Mouse (Mus musculus) ovary, postnatal 36 days (tissue): ENCODE measurements around the gene Lrrc27.

ENCODE experiments used
- DNase-seq: peaks from one replicate; pipeline ENCODE4 v3.0.0; 2022; ENCODE audit warnings: low spot score, mixed read lengths

Lrrc27 gene

GRCm38 (mm10) chr7:139212754-139213745 lies at the start of gene Lrrc27, which contains the start of gene Stk32c:
Gene Lrrc27, plus strand, starts transcription at chr7:139212988.
Gene Stk32c, minus strand, starts transcription at chr7:139213307.
- peak; percentile 98 for DNase-seq

- no peak for DNase-seq
Observed at GRCm38 (mm10) chr7:139164410-139164809, 48.4 kb upstream of the Lrrc27 start.

GRCm38 (mm10) chr7:139169143-139169542 lies 43.6 kb upstream of the Lrrc27 start:
- no peak for DNase-seq

- DNase-seq: no peak
Observed at GRCm38 (mm10) chr7:139179299-139179698, 33.5 kb upstream of the Lrrc27 start.

- DNase-seq: no peak
Observed at GRCm38 (mm10) chr7:139180058-139180457, 32.7 kb upstream of the Lrrc27 start.

DNA sequence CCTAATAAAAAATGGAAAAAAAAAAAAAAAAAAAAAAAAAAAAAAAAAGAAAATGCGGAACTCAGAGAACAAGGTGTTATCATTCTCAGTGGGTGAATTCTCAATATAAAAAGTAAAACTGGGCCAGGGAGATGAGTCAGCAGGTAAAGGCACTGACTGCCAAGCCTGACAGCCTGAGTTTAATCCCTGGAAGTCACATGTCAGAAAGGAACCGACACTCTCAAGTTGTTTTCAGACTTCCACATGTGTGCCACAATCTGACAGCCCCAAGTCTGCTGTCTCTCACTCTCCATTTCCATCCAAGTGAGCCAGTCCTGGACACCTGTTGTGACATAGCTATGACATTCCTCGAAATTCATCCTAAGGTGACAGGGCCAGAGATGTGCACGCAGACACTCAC lies 28.4 kb upstream of the Lrrc27 start:
- DNase-seq: no peak

DNA sequence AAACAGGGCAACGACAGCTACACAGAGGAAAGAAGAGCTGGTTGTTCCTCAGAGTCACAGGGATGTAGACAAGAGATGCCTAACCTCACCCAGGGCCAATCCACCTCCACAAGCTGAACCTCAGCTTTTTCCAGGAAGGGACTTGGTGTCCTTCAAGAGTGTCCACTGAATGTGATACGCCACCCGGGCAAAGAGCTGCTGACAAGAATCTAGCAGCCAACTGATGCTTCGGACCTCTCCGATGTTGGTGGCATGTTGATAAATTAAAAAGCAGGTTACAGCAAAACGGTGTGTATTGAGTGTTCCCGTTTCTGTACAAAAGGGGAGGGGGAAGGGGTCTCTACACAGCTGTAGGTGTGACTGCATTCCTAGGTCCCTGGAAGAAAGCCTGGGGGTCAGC lies 27.9 kb upstream of the Lrrc27 start:
- no peak for DNase-seq

DNA sequence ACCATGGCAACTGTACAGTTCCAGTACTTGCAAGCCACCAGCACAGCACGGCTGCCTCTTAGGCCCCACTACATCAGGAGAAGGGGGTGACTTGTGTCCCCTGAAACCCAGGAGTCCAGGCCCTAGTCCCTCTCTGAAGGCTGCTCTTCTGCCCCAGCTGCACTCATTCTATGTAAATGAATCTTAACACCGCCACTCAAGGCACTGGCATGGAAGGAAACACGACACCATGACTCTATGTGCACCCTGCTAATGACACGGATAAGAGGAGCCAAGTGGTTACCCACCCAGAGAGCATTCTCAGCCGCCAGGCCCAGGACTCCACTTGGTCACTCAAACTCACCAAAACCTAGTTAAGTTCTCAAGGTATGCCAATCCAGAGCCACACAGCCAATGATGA lies 26.8 kb upstream of the Lrrc27 start:
- no peak for DNase-seq

- DNase-seq: no peak
Observed at GRCm38 (mm10) chr7:139186436-139186835, 26.4 kb upstream of the Lrrc27 start.

DNA sequence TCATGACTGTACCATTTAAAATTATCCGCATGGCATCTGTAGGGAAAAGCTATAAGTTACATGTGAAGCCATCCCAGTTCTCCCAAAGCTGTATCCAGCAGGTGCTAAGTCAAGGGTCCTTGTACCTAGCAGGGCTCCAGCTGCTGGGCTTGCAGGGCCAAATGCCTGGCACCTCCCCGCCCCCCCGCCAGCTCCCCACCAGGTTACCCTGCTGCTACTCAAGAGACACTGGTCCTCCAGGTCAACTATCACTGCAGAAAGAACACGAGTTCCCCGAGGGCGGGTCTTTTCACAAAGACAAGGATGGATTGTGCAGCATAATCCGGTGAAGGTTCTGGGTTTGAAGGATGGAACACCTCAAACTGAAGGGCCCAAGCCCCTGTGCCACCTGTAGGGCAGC lies 25.5 kb upstream of the Lrrc27 start:
- no peak for DNase-seq

DNA sequence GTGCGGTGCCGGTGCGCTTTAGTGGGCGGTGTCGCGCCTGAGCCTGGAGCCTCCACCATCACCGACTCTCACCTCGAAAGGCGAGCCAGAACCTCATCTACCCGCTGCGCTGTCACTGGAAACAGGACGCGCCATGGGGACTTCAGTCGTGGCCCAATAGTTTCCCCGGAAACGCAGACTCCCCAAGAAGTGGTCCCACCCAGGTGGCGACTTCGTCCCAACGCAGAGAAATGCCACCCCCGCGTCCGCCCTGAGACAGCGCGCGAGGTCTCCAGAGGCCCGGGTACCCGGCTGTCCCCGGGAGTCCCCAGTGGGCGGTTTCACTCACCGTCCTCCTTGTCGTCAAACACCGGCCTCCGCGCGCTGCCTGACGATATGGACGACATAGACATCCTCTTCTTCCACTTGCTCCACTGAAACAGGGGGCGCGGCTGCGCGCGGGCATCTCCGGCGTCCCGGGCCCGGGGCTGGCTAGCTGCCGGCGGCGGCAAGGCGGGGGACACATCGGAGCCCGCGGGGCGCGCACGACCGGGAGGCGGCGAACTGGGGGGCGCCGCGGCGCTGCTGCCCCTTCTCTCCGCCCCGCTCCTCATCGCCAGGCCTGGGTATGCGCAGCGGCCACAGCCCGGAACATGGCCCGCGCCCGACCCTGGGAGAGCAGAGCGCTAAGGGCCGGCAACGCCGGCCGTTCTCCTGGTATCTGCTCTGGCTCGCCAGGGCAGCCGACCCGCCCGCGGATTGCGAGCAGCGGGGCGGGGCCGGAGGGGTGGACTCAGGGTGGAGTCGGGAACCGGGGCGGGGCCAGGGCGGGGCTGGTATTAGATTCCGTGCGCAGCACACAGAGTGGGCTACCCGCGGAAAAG lies 24.8 kb upstream of the Lrrc27 start:
- peak; percentile 84 for DNase-seq

DNA sequence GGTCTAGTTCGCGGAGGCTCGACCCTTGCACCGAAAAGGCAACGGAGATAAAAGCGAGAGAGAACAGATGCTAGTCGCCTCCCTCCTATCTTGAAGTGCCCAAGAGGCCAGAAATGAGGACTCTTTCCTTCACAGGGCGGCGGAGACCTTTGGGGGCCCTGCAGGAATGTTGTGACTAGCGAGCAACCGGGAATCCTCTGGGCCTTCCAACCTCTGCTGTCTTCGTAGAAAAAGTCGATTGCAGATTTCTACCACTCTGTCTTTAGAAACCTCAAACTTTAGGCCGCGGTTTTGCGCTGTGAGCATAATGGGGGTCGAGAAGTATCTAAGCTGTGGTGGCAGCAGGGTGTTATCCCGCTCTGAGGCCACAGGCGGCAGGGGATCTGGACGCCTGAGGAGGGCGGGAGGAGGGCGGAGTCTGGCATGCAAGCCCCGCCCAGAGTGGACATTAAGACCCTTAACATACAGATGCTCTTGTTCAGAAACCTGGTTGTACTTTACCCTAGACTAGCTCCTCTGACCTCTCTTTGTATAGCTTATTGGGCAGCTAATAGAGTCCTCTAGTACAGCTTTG lies 24.1 kb upstream of the Lrrc27 start:
- peak; percentile 24 for DNase-seq

DNA sequence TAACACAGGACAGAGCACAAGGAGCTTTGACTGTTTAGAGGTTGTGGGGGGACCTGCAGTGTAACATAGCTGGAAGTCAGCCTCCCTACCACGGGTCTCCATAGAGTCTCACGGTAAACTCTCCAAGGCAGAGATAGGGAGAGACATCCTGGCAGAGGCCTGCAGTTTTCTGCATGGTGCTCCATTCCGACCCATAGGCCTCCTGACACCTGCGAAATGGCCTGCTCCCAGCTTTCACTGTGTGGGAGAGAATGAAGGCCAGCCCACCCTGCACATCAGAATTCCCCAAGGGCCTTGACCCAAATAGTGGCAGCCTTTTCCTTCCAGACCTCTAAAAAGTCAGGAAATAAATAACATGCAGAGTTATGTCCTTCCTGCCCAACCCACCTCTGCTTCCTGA lies 22.2 kb upstream of the Lrrc27 start:
- DNase-seq: no peak

DNA sequence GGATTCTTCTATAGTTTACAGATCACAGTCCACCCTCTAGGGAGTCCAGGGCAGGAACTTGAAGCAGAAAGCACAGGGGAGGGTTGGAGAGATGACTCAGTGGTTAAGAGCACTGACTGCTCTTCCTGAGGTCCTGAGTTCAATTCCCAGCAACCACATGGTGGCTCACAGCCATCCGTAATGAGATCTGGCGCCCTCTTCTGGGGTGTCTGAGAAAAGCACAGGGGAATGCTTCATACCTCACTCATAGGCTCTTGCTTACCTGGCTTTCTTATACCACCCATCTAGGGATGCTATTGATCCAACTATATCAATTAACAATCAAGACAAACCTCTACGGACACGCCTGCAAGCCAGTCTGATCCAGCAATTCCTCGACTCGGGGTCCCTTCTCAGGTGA lies 21.2 kb upstream of the Lrrc27 start:
- DNase-seq: no peak

DNA sequence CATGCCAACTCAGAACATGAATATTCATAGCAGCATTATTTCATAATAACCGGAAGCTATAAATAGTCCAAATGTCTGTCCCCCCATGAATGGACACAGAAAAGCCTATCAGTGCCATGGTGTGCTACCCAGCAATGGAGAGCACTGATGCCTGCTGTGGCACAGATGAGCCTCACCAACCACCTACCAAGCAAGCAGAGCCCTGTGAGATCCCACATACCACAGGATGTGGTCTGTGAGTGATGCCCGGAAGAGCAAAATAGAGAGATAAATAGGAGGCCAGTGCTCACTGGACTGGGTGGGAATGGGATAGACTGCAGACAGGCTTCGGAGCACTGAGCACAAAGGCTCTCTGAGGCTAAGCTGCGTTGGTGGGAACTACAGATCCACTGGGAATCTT lies 15.8 kb upstream of the Lrrc27 start:
- DNase-seq: no peak

GRCm38 (mm10) chr7:139200108-139200507 lies 12.7 kb upstream of the Lrrc27 start:
- peak; percentile 49 for DNase-seq

- no peak for DNase-seq
Observed at GRCm38 (mm10) chr7:139201209-139201608, 11.6 kb upstream of the Lrrc27 start.

- DNase-seq: peak; percentile 41
Observed at GRCm38 (mm10) chr7:139208023-139208772, 4.6 kb upstream of the Lrrc27 start.

DNA sequence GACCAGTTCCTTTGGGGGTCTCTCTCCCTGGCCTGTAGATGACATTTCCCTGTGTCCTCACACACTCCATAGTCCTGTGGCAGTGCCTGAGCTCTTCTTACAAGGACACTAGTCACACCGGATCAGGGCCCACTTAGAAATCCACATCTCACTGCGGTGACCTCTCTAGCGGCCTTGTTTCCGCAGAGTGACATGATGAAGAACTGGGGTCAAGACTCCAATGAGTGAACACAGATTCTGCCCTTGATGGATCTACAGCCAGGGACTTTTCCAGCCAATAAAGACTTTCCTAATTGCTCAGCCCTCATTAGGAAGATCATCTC lies 4.1 kb upstream of the Lrrc27 start:
- no peak for DNase-seq

- no peak for DNase-seq
Observed at GRCm38 (mm10) chr7:139211761-139212160, 1.0 kb upstream of the Lrrc27 start.

GRCm38 (mm10) chr7:139213751-139214150 lies 963 bp downstream of the Lrrc27 start:
- no peak for DNase-seq

- DNase-seq: no peak
Observed at GRCm38 (mm10) chr7:139214160-139214559, 1.4 kb downstream of the Lrrc27 start.
